Mouse (Mus musculus) liver, adult (tissue): ENCODE measurements around the gene Slc17a2.

Experiments
- GATA4 ChIP-seq: IDR thresholded peaks from 2 replicates; pipeline ENCODE4 v1.6.1; 2014; ENCODE audit warnings: mild to moderate bottlenecking, low read length; ENCODE audit not compliant: insufficient replicate concordance

The Slc17a2 gene

GRCm38 (mm10) chr13:23839308-23839707, 32.5 kb downstream of the Slc17a2 start, which contains the start of gene Slc17a3:
Gene Slc17a3 (plus strand): TSS chr13:23839434.
- TF ChIP-seq GATA4, result no peak

GRCm38 (mm10) chr13:23845851-23846250, 39.1 kb downstream of the Slc17a2 start:
- no peak for TF ChIP-seq GATA4

GRCm38 (mm10) chr13:23849299-23849698, 42.5 kb downstream of the Slc17a2 start:
- TF ChIP-seq GATA4, result no peak

- no peak for TF ChIP-seq GATA4
Measured at GRCm38 (mm10) chr13:23856401-23856800, 49.6 kb downstream of the Slc17a2 start.

DNA sequence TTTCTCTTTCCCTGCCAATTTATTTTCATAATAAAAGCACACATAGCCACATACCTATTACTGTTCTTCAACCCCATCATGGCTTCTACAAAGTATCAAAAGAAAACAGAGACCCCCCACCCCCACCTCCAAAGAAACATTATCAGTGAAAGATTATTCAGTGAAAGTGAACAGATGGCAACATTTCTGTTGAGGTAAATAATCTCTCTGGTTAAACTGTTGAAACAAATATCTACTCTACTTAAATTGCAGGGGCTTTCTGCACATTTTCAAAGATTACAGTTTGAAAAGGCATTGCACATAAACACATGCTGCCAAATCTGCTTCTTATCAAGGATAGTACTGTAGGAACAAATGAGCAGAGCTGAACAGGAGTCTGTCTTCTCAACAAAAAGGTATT, 55.0 kb downstream of the Slc17a2 start:
- TF ChIP-seq GATA4, result no peak

GRCm38 (mm10) chr13:23864711-23865110, 57.9 kb downstream of the Slc17a2 start:
- no peak for TF ChIP-seq GATA4

GRCm38 (mm10) chr13:23866086-23866710, 59.4 kb downstream of the Slc17a2 start:
- TF ChIP-seq GATA4, result no peak

DNA sequence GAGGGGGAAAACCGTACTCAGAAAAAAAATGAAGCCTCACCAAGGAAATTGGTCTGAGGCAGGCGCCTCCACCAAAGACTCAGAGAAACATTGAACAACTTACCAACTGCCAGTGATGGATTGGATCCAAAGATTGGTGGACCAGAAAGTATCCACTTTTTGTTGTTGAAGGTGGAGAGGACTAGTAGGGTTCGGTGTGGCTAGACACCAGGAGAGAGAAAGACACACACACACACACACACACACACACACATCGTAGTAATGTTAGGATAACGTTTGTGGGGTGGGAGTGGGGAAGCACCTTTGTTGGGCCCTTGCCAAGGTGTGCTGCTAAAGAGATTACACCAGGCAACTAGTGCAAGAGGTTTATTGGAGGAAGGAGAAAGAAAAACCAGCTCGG, 60.2 kb downstream of the Slc17a2 start:
- TF ChIP-seq GATA4, result no peak

DNA sequence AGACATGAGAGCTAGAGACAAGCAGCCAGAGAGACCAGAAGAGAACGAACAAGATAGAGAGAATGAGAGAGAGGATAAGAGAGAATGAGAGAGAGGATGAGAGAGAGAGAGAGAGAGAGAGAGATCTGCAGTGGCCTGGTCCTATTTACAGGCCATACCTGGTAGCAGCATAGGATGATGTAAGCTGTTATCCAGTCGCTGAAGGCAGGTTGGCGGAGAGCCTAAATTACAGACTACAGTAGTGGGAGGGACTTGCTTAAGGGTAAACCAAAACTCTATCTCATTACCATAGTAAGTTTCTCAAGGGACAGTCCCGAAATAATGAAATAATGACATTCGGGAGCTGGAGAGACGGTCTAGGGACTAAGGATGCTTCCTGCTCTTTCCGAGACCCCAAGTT, 60.6 kb downstream of the Slc17a2 start, which contains the start of gene Slc17a1:
Gene Slc17a1, plus strand, starts transcription at position 346 of the 400 bp plus-strand sequence.
- TF ChIP-seq GATA4, result no peak

DNA sequence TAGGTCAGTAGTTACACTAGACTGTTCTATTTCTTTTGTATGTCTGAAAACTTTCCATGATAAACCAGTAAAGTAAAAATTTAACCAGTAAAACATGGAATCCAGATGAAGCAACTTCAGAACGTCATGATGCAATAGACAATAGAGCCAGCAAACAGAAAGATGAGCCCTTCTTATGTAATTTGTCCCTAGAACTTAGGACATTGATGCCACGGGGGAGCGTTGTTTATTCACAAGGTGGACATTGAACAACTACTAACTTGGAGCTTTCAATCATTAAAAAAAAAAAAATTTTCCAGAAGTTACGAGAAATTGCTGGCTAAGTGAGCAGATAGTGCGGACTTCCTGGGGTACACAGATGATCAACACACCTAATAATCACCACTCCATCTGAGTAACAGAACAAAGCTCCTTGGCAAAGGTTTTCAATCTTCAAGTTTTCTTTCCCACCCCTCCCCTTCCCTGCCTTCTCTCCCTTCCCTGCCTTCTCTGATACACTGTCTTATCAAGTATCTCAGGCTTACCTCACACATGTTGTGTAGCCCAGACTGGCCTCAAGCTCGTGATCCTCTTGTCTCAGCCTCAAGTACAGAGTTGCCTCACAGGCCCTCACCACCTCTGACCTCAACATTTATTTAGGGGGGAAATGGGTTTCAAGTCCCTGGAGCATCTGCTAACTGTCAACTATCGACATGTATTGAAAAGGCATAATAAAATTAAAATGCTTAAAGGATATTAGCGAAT, 62.2 kb downstream of the Slc17a2 start:
- TF ChIP-seq GATA4, result no peak

DNA sequence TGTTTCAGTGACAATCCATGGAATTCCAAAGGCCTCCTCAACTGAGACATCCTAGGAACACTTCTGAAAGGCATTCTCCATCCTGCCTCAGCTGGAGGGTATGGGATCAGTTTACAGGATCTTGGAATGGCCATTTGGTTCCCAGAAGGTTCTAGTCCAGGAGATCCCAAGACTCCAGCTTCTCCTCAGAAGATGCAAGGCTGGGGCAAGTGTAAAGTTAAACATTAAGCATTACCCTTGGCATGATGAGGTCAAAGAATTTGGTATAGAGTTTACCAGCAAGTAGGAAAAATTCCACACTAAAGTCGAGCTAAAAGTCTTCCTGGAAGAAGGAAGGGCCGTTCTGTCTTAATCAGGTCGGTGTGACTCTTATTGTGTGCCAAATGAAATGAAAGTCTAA, 63.2 kb downstream of the Slc17a2 start:
- TF ChIP-seq GATA4, result no peak

DNA sequence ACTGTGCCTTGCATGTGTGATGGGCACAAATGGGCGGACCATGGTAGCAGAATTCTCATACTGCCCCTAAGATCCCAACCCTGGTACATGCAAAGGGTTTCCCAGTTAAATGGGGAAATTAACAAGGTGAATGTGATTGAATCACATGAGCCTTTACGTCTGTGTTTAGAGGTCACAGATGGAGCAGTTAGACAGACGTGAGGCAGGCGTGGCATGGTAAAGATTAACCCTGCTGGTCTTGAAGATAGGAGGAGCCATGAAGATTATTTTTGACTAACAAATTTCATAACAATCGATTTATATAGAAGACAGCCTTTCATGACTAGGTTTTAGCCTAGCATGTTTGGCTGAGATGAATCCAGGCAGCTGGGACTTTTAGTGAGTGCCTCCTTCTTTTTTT, 66.3 kb downstream of the Slc17a2 start:
- TF ChIP-seq GATA4, result no peak
